Mouse (Mus musculus): ENCODE results near the gene Ddc.

Gene Ddc

DNA sequence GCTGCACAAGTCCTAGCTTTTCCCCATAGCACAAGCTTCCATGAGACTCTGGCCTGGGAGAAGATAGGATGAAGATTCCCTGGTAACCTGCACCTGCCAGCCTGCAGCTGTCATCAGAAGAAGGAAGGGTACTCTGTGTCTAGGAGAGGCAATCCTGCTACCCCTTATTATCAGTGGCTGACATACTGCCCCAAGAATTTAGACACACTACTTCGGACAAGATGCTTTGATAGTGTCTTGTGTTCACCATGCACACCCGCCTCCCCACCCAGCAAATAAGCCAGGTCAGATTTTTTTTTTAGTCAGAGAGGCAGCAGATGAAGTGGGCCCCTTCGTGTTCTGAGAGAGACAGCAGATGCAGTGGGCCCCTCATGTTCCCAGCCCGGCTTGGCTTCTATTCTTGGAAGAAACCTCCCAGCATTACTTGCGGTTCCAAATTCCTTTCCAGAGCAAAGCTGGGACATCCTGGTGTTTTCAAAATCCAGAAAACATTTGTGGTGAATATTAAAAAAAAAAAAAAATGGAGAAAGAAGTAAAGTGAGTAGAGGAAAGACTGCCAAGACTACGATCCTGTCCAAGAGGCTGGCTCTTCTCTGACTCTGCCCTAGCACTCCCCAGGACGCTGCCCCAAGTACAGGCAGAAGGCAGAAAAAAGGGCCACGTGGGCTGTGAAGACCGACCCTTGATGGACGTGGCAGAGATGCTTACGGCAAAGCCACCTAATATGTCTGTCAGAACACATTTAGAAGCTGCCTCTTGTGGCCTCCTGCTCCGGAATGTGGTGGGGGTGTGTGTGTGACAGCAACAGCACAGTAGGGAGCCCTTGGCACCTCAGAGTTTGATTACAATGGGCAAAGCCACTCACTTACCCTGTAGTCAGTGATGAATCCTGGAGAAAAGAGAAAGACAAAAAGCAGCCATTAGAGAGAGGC lies 73.7 kb downstream of the Ddc start:
- DNase-seq (ENCODE audit: low spot score in 2 of 2): no peak

DNA sequence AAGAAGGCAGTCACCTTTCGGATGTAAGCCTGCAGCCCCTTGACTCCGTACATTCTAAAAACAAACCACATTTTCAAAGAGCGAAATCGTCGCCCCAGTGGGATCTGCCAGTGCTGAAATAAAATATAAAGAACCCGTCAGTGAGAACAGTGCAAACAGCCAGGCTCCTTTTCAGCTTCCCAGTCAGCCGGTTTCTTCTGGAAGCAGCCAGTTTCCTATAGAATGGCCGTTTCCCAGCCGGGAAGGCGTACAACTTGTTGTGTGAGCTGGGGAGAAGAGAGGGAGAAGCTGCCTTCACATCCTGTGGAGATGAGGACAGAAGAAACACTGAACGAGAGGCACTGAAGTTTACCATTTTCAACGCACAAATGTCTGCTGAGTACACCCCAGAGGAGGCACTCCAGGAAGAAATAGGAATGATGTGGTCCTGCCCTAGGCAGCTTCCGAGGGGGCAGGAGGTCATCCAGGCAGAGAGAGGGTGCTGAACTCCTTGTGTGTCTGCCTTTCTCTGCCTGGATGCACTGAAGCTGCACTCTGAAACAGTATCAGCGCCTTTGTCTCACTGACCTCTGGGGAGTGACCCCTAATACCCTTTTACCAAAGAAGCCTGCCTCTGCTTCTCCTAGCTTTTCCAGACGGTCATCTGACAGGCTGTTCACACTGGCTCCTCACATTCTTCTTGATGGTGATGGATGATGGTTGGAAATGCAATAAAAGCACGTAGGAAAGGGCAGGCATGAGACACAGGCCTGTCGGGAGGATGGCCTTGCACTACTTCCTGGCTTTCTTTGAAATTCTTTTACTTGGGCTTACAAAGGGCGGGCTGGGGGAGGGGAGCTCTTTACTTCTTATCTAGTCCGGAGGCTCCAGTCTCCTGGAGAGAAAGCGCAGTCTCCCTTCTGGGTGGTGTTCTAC lies 75.5 kb downstream of the Ddc start:
- DNase-seq (ENCODE audit: low spot score in 2 of 2): no peak

DNA sequence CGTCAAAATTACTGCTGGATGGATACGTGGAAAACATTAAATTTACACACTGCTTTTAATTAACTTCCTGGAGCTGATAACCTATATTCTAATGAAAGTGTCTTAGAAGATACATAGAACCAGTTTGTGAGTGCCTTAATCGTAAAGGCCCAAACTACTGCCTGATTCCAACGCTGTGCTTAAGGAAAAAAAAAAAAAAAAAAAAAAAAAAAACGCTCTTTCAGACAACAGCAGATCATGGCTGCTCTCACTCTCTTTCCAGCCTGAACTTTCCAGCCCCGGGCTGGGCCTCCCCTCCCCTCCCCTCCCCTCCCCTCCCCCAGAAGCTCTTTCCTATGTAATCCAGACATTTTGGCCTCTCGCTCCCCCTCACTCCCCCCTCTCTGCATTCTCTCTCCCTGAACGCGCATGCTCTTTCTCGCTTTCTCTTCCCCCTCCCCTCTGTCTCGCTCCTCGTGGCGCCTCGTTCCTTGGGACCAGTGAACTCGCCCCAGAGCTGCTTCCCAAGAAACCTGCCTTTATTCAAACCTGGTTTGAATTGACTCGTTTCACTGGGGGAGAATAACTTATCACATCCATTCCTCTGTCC lies 76.5 kb downstream of the Ddc start:
- no peak for DNase-seq (ENCODE audit: low spot score in 2 of 2)

DNA sequence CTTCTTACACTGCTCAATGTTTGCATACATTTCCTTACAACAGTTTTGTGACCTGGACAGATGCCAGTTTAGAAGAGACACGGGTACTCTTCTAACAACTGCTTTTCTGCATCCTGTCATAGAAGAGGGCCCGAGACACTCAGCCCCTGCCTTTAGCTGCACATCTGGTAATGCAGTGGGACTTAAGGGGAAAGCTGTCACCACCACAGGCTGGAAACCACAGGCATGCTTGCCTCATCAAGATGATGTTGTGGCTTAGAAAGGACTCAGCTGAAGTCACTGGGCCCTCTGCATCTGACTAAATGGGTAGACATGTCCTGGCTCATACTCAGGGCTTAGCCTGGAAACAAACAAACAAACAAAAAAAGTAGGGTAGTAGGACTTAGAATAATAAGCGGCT lies 77.2 kb downstream of the Ddc start:
- DNase-seq (ENCODE audit: low spot score in 2 of 2): no peak

DNA sequence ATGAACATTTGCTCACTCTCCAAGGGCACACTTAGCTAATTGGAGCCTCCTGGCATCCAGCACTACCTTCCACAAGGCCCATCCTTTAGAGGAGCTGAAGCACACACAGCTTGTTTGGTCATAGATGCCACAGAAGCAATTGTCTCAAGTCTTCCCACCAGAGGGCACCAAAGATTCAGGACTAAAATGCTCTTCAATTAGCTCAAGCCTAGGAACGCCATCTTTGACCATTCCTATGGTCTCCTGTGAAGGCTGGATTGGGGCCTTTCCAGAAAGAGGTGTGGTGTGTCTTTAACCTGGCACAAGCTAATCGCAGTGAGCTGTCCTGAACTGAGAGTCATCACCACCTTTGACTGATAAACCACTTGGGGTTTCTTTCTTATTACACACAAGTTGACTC lies 77.7 kb downstream of the Ddc start:
- DNase-seq (ENCODE audit: low spot score in 2 of 2): peak; percentile 56 to 67

DNA sequence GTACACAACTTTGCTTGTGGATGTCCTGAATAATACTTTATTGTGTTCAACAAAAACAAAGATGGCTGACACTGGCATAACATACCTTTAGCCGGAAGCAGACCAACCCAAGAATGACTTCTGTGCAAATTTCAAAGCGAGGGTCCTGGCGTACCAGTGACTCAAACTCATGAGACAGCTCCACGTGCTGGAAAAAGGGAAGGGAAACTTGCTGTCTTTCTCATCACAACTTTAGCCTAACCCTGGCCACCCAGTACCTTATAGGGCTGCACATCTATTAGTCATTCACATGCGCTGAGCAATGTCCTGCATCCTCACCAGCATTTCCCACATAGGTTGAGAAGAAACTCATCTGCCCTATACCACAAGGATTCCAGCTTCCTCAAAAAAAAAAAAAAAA lies 78.7 kb downstream of the Ddc start:
- no peak for DNase-seq (ENCODE audit: low spot score in 2 of 2)

DNA sequence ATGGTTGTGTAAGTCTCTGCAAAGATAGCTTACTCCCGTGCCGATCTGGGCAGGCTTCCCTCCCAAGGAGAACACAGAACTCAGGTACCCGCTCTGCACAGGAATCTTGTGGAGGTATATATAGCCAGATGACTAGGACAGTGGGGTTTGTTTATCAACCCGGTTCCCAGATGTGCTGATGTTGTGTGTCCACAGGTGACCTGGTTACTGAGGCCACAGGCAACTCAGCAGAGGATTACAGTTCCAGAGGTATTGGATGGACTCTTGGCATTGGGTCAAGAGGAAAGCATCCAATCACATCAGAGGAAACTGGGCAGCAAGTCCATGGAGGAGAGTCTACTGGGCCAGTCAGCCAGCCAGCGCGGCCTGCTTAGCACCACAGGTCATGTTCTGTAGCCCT lies 79.1 kb downstream of the Ddc start:
- no peak for DNase-seq (ENCODE audit: low spot score in 2 of 2)

DNA sequence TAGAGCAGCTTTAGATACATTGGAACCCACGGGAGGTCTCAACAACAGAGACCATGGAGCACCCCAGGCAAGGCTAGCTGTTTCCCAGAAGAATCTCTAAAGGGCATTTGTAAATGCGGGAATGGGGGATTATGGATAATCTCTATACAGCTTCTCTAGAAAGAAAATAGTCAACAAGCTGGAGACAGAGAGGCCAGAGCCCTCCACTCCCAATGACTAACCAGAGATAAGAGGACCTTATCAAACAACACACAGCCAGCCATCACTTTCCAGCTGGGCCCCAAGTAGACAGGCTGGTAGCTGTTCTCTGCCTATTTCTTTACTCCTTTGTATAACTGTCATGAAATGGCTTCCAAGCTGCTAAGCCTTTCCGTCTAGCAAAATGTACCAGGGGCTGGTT lies 82.2 kb downstream of the Ddc start:
- DNase-seq (ENCODE audit: low spot score in 2 of 2): no peak

DNA sequence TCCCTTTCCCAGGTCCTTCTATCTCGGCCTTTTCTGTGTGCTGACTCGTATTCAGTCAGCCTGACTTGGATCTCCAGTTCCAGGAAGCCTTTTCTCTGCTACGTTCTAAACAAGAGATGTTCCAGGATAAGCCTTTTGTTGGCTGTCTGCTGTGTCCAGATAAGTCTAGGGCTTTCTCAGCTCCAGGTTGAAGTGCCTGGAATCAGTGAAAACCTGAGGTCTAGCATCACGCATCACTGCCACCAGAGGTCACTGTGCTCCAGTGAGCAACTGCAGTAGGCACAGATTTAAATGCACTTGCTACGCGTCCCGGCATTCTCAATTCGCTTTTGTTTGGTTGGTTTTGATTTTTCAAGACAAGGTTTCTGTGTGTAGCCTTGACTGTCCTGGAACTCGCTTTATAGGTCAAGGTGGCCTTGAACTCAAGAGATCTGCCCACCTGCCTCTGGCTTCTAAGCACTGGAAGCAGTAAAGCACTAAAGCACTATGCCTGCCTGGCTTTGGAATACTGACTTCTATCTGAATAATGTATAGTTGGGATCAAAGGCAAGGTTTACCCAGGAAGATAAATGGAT lies 86.0 kb downstream of the Ddc start:
- DNase-seq (ENCODE audit: low spot score in 2 of 2): peak; percentile 53 to 65

DNA sequence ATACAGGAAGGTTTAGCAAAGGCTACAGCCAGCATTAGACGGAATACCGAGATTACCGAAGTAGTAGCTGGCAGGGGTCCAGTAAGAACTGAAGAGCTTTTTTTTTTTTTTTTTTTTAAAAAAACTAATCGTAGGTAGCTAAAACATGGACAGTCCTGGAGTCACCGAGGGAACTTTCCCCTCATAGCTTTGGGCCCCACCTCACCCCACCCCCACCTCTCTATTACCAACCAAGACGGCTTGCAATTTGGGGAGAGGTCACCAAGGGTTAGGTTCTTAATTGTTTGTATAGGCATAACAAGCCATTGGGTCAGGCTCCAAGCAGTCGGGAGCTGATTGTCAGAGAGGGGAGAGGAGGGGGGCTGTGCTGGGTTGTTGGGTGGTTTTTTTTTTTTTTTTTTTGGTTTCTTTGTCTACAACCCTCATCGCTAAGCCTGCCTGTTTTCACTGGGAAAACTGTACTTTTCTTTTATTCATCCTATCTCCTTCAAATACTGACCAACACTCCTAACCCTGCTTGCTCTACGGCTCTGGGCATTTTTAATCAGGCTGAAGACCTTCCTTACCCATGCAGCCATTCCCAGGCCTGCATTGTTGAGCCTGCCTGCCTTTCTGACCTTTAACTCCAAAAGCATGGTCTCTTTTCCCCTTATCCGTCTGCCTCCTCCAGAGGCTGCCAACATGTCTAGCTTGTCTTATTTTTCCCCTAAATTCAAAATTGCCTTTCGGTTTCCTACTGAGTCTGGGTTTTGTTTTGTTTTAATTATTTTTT lies 88.4 kb downstream of the Ddc start:
- DNase-seq (ENCODE audit: low spot score in 2 of 2): no peak

DNA sequence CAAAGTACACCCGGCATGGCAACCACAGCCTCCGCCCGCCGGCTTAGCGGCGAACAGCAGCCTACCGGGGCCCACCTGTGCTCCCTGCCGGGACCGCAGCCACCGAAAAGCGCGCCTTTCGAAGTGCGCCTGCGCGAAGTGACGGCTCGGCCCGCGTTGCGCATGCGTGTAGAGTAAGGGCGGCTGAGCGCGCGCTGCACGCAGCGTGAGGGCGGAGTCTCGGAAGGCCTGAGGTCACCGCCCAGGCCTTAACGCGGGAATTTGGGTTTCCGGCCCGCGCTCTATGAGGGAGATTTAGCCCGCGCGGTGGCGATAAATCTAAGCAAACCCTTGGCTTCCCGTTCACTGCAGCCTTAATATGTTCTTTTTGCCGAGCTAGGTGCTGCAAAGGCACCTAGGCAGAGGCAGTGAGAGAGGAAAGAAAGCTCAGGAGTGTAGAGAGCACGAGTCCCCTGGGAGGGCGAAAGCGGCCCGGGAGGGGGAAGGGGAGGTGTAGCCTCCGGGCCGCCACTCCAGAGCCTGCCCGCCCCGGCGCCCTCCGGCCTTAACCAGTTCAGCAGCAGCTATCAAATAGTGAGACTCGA lies 89.0 kb downstream of the Ddc start, which contains the start of gene Fignl1:
Gene Fignl1, minus strand, starts transcription at position 143 of the 584 bp plus-strand sequence.
- DNase-seq (ENCODE audit: low spot score in 2 of 2): peak; percentile 96 to 98

DNA sequence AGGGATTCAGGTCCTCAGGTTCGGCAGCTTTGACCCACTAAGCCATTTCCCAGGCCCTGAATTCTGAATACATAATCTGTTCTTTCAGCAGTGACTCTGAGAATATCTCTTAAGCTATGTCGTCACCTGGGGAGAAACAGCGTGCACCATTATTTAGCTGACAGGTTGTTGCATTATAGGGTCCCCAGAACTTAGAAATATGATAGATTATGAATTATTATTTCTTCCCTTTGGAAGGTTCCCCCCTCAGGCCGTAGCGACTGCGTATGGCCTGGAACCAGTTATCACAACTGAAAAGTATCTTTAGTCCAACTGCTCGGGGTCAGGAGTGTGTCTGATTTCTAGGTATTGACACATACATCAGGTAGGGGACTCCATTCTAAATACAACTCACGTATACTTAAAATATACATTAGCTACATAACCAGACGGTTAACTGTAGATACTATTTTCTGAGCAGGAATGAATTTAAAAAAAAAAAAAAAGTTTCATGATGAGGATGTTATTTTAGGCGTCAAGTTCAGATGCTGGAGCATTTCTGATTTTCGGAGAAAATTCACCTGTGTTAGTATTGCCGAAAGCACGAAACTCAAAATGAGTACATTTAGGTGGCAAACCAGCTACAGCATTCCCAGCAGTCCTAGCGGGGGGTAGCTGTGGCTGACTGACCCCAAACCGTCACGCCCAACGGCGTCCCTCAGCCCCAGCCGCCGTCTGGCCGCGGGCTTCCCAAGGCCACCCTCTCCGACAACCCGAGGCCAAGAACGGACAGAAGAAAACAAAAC lies 89.7 kb downstream of the Ddc start:
- DNase-seq (ENCODE audit: low spot score in 2 of 2): no peak

DNA sequence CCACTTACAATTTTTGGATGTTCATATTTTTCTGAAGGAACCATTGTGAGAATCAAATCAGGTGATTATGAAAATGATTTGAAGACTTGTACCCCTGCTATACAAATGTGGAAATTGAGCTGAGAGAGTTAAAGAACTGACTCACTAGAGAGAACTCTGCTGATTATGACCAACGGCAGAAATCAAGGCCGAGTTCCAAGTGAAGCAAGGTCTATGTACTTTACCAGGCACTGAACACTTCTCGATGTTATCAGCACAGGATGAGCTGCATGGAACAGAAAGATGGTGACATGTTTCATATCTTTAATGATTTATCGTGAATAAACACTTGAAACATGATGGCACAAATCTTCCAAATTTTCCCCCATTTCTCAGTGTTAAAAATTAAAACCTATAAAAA lies 92.0 kb downstream of the Ddc start:
- DNase-seq (ENCODE audit: low spot score in 2 of 2): no peak

DNA sequence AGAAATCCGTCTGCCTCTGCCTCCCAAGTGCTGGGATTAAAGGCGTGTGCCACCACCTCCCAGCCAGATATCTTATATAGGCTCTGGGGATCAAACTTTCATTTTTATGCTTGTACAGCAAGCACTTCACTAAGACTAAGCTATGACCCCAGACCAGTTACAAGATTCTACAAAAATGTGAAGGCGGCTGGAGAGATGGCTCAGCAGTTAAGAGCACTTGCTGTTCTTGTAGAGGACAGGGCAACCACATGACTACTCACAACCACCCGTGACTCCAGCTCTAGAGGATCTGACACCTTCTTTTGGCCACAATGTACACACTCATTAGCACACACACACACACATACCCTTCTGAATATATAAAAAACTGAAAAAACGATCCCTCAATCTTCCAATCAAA lies 93.5 kb downstream of the Ddc start:
- DNase-seq (ENCODE audit: low spot score in 2 of 2): no peak

DNA sequence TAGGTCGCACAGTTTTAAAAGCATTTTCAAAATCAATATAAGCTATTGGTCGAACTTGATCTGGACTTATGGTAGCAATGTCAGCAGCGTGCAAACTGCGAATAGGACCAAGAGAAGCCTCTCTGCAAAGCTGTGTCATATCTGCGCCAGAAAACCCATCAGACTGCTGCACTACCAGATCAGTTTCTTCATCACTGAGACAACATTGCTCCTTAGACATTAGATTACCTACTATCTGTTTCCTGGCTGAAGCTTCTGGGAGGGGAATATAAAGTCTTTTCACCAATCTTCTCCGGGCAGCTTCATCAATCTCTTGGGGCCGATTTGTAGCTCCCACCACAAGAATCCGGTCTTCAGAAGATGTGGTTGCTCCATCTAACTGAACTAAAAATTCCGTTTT lies 96.9 kb downstream of the Ddc start:
- DNase-seq (ENCODE audit: low spot score in 2 of 2): no peak

DNA sequence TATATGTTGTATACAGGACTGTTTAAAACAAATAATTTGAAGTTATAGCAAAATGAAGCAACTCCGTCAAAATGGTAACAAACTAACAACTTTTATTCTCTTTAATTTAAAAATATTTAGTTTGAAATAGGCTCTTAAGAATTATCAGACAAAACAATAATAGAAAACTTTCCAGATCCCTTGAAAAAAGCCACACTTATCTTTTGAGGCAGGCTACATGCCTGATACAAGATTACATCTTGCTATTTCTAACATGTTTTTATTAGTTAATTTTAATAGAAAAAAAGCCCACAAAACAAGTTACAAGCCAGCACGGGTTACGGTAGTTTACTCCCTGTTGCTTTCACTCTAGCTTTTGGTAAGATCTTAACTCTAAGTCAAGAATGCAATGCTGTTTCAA lies 97.6 kb downstream of the Ddc start:
- DNase-seq (ENCODE audit: low spot score in 2 of 2): no peak

DNA sequence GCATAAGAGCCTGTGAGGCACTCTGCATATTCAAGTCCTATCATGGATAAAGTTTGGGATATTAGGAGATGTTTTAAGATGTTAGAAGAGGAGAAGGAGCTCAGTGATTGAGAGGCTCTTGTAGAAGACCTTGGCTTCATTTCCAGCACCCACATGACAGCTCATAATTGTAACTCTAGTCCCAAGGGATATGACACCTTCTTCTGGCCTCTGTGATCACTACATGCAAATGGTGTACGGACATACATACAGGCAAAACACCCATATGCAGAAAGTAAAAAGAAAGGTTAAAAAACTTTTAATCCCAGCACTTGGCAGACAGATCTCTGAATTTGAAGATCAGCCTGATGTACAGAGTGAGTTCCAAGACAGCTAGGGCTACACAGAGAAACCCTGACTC lies 99.3 kb downstream of the Ddc start:
- no peak for DNase-seq (ENCODE audit: low spot score in 2 of 2)

DNA sequence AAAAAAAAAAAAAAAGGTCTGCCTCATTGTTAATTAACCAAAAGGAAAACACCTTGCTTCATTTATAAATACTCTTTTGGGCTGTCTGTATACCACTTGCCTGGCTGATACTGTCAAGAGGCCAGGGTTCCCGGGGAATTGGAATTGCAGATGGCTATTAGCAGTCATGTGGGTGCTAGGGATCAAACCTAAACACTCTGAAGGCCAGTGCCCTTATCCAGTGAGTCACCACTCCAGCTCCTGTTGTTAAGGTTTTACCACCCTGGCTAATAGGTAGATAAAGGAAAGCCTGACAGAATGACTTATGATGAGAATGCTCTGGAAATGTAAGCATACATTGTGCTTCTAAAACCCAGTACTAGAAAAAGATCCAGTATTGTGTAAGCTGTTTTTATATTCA lies 103.3 kb downstream of the Ddc start:
- no peak for DNase-seq (ENCODE audit: low spot score in 2 of 2)

DNA sequence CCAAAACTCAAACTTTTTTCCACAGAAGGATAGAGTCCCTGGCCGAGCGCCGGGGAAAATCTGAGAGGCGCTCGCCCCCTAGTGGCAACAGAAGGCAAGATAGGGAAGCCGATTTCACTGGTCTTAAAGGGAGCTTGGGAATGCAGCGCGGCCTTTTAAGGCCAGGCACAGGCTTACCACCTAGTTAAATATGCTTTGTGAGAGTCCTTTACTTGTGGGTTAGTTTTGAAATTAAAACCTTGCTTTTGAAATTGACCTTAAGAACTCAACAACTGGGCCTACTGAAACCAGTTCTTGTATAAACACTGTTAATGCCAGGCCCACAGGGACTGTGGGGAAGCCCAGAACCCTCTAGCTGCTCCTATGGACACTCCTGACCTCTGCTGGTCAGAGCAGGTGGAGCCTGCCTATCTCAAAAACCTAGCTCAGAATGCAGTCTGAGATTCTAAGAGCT lies 109.4 kb downstream of the Ddc start:
- DNase-seq (ENCODE audit: low spot score in 2 of 2): peak; percentile 74 to 81

DNA sequence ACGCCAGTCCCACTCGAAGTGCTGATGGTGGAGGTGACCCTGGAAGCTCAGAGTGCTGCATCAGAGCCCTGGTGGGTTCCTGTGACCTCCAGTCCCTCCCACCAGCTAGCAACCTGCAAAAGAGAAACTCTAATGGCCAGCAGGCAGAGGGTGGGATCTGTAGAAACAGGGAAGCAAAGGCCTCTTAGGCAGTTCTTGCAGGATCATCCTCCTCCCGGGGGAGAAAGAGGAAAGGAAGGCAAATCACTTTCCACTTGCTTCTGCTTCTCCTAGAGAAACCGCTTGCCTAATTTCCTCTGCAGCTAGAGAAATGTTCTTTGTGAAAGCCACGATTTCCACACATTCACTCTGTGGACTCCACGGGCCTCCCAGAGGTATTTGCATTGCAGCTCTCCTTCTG lies 112.5 kb downstream of the Ddc start:
- DNase-seq (ENCODE audit: low spot score in 2 of 2): no peak
